Mouse (Mus musculus): ENCODE data around the gene Tcp11l1. TPM values are rescaled to one million over a fixed set of nuclear protein-coding genes. Genes with fewer than 3 reads are reported as not detected.
A peak's percentile ranks its signal among the peaks of the same experiment; 100 is the strongest.

The Tcp11l1 gene
- polyA plus RNA-seq (2015; fragmentation: Nextera tagmentation; extraction: Ambion mirVana) = 66.1 and 69.4 TPM in 2 replicates

GRCm38 (mm10) chr2:104711585-104712485 is at the start of gene Tcp11l1:
TSS of gene Tcp11l1 (minus strand) at chr2:104712169.
- under 1% methylated on average over 70 of the region's 99 CpGs for WGBS
- H3K4me1 ChIP-seq = peaks cover 17% of the 10 kb centered on the region

GRCm38 (mm10) chr2:104750611-104751010 is 38.6 kb upstream of the Tcp11l1 start:
- Histone ChIP-seq H3K27ac (no peak overlapping the region), H3K9me3 (no peaks in the 10 kb centered on the region), H3K27me3 (no peaks in the 10 kb centered on the region), H3K4me1 (no peaks in the 10 kb centered on the region), H3K4me2 (replicated peaks) (no peak overlapping the region), H3K9ac (no peak overlapping the region), H3K4me3 (no peak overlapping the region), H3K36me3 (peaks cover 10% of the 10 kb centered on the region; the same call in 1 of the 2 replicates)
- 54% methylated on average over 3 of the region's 3 CpGs for WGBS
- ATAC-seq (ENCODE audit: low FRiP score, low read depth) = no peak

More at GRCm38 (mm10) chr2:104711585-104712485, at the start of gene Tcp11l1:
- Histone ChIP-seq H3K36me3 (peaks cover 9% of the 10 kb centered on the region; the same call in 1 of the 2 replicates), H3K4me2 (replicated peaks) (peak within 1 kb of the TSS; percentile 70), H3K4me3 (peak within 1 kb of the TSS; percentile 75), H3K27me3 (peaks cover 4% of the 10 kb centered on the region), H3K27ac (peak within 1 kb of the TSS; percentile 87), H3K9ac (peak within 1 kb of the TSS; percentile 86), H3K9me3 (no peaks in the 10 kb centered on the region)
- peak; percentile 88 for ATAC-seq (ENCODE audit: low FRiP score, low read depth)

GRCm38 (mm10) chr2:104748652-104749183 is 36.7 kb upstream of the Tcp11l1 start:
- no peak overlapping the region for H3K9ac ChIP-seq
- H3K4me3 ChIP-seq = no peak overlapping the region
- H3K36me3 ChIP-seq = peaks cover 7% of the 10 kb centered on the region; the same call in 1 of the 2 replicates
- no peak for ATAC-seq (ENCODE audit: low FRiP score, low read depth)
- 82% methylated on average over 5 of the region's 5 CpGs for WGBS
- no peak overlapping the region for H3K4me2 ChIP-seq (replicated peaks)
- H3K27ac ChIP-seq = no peak overlapping the region
- H3K4me1 ChIP-seq = no peaks in the 10 kb centered on the region
- H3K27me3 ChIP-seq = peaks cover 3% of the 10 kb centered on the region; the same call in 1 of the 2 replicates
- no peaks in the 10 kb centered on the region for H3K9me3 ChIP-seq

- Histone ChIP-seq H3K4me2 (replicated peaks) (no peak overlapping the region), H3K4me3 (no peak overlapping the region), H3K9ac (no peak overlapping the region), H3K4me1 (peaks cover 16% of the 10 kb centered on the region), H3K9me3 (no peaks in the 10 kb centered on the region), H3K36me3 (no peaks in the 10 kb centered on the region), H3K27ac (no peak overlapping the region), H3K27me3 (peaks cover 19% of the 10 kb centered on the region)
- ATAC-seq (ENCODE audit: low FRiP score, low read depth) = no peak
- 55% methylated on average over 8 of the region's 8 CpGs for WGBS
Measured at GRCm38 (mm10) chr2:104746251-104746650, 34.3 kb upstream of the Tcp11l1 start.

GRCm38 (mm10) chr2:104743971-104744370 is 32.0 kb upstream of the Tcp11l1 start:
- H3K4me1 ChIP-seq = peaks cover 21% of the 10 kb centered on the region
- no peak overlapping the region for H3K9ac ChIP-seq
- H3K4me3 ChIP-seq = no peak overlapping the region
- no peak for ATAC-seq (ENCODE audit: low FRiP score, low read depth)
- H3K9me3 ChIP-seq = no peaks in the 10 kb centered on the region
- 49% methylated on average over 5 of the region's 5 CpGs for WGBS
- H3K27me3 ChIP-seq = peaks cover 33% of the 10 kb centered on the region
- H3K4me2 ChIP-seq (replicated peaks) = no peak overlapping the region
- no peak overlapping the region for H3K27ac ChIP-seq
- no peaks in the 10 kb centered on the region for H3K36me3 ChIP-seq

- peak overlapping the region; percentile 77 for H3K4me3 ChIP-seq
- H3K27me3 ChIP-seq = peaks cover 33% of the 10 kb centered on the region
- peak overlapping the region; percentile 87 for H3K4me2 ChIP-seq (replicated peaks)
- H3K27ac ChIP-seq = no peak overlapping the region
- no peaks in the 10 kb centered on the region for H3K9me3 ChIP-seq
- no peaks in the 10 kb centered on the region for H3K36me3 ChIP-seq
- 13% methylated on average over 7 of the region's 7 CpGs for WGBS
- no peak for ATAC-seq (ENCODE audit: low FRiP score, low read depth)
- peak overlapping the region; percentile 85; the same call in 1 of the 2 replicates for H3K9ac ChIP-seq
- peaks cover 21% of the 10 kb centered on the region for H3K4me1 ChIP-seq
Measured at GRCm38 (mm10) chr2:104743160-104743559, 31.2 kb upstream of the Tcp11l1 start.

- H3K4me3 ChIP-seq = peak within 1 kb of the TSS; percentile 77
- H3K9ac ChIP-seq = peak within 1 kb of the TSS; percentile 85
- peaks cover 21% of the 10 kb centered on the region for H3K4me1 ChIP-seq
- ATAC-seq (ENCODE audit: low FRiP score, low read depth) = peak; percentile 91
- peak within 1 kb of the TSS; percentile 87 for H3K4me2 ChIP-seq (replicated peaks)
- no peaks in the 10 kb centered on the region for H3K9me3 ChIP-seq
- H3K36me3 ChIP-seq = no peaks in the 10 kb centered on the region
- H3K27ac ChIP-seq = no peak within 1 kb of the TSS
- 0% methylated on average over 31 of the region's 31 CpGs for WGBS
- H3K27me3 ChIP-seq = peaks cover 33% of the 10 kb centered on the region
Measured at GRCm38 (mm10) chr2:104742741-104743064, 30.7 kb upstream of the Tcp11l1 start, which contains the start of gene Depdc7. TSS of gene Depdc7 (minus strand) at chr2:104742878.

GRCm38 (mm10) chr2:104741896-104742740 is 30.1 kb upstream of the Tcp11l1 start:
- peak overlapping the region; percentile 77 for H3K4me3 ChIP-seq
- ATAC-seq (ENCODE audit: low FRiP score, low read depth) = peak; percentile 35
- H3K36me3 ChIP-seq = no peaks in the 10 kb centered on the region
- H3K9ac ChIP-seq = peak overlapping the region; percentile 85
- peak overlapping the region; percentile 87 for H3K4me2 ChIP-seq (replicated peaks)
- whole genome bisulfite sequencing = 5% methylated on average over 44 of the region's 46 CpGs
- peaks cover 33% of the 10 kb centered on the region for H3K27me3 ChIP-seq
- no peaks in the 10 kb centered on the region for H3K9me3 ChIP-seq
- no peak overlapping the region for H3K27ac ChIP-seq
- H3K4me1 ChIP-seq = peaks cover 21% of the 10 kb centered on the region

- Histone ChIP-seq H3K9me3 (no peaks in the 10 kb centered on the region), H3K4me2 (replicated peaks) (peak overlapping the region; percentile 87), H3K27me3 (peaks cover 33% of the 10 kb centered on the region), H3K27ac (no peak overlapping the region), H3K9ac (no peak overlapping the region), H3K36me3 (no peaks in the 10 kb centered on the region), H3K4me3 (no peak overlapping the region), H3K4me1 (peaks cover 21% of the 10 kb centered on the region)
- 18% methylated on average over 7 of the region's 7 CpGs for WGBS
- ATAC-seq (ENCODE audit: low FRiP score, low read depth) = no peak
Measured at GRCm38 (mm10) chr2:104741015-104741758, 29.2 kb upstream of the Tcp11l1 start.

GRCm38 (mm10) chr2:104740248-104740949 is 28.4 kb upstream of the Tcp11l1 start:
- no peaks in the 10 kb centered on the region for H3K9me3 ChIP-seq
- H3K36me3 ChIP-seq = no peaks in the 10 kb centered on the region
- WGBS = 48% methylated on average over 7 of the region's 7 CpGs
- H3K27ac ChIP-seq = no peak overlapping the region
- H3K4me2 ChIP-seq (replicated peaks) = no peak overlapping the region
- H3K27me3 ChIP-seq = peaks cover 33% of the 10 kb centered on the region
- H3K9ac ChIP-seq = no peak overlapping the region
- ATAC-seq (ENCODE audit: low FRiP score, low read depth) = no peak
- H3K4me3 ChIP-seq = no peak overlapping the region
- peaks cover 21% of the 10 kb centered on the region for H3K4me1 ChIP-seq

- Histone ChIP-seq H3K4me3 (no peak overlapping the region), H3K9ac (no peak overlapping the region), H3K27me3 (peaks cover 33% of the 10 kb centered on the region), H3K4me2 (replicated peaks) (no peak overlapping the region), H3K4me1 (peaks cover 21% of the 10 kb centered on the region), H3K9me3 (no peaks in the 10 kb centered on the region), H3K27ac (no peak overlapping the region), H3K36me3 (no peaks in the 10 kb centered on the region)
- ATAC-seq (ENCODE audit: low FRiP score, low read depth) = no peak
- 92% methylated on average over 2 of the region's 2 CpGs for WGBS
Measured at GRCm38 (mm10) chr2:104739691-104740090, 27.7 kb upstream of the Tcp11l1 start.
